ENCODE assay signal across 8 mouse cellular contexts in genomic region chr17:8388990-8389789, GRCm38 (mm10). TPM values are rescaled to one million over a fixed set of nuclear protein-coding genes. Genes with fewer than 3 reads are reported as not detected.
DNase-seq lines count a peak whose midpoint lies in the region; ATAC-seq and TF ChIP-seq lines count a peak whose summit lies in the region.

No protein-coding gene starts in this region.

- 0% methylated on average over 28 of the region's 28 CpGs for WGBS in kidney, embryonic 14.5 days
- under 1% methylated on average over 28 of the region's 28 CpGs for WGBS in bone marrow, adult 2 months
- WGBS in hindbrain, embryonic 15.5 days, result 1% methylated on average over 28 of the region's 28 CpGs
- under 1% methylated on average over 28 of the region's 28 CpGs for WGBS in neural tube, embryonic 13.5 days

- no peak overlapping the region for H3K9ac ChIP-seq in kidney, embryonic 14.5 days (ENCODE audit: low read depth, low read length)
- H3K9ac ChIP-seq in hindbrain, embryonic 15.5 days, result peak overlapping the region; percentile 14
- H3K9ac ChIP-seq in neural tube, embryonic 13.5 days, result peak overlapping the region; percentile 35

- peaks cover 38% of the 10 kb centered on the region for H3K27me3 ChIP-seq in kidney, embryonic 14.5 days (ENCODE audit: control insufficient read depth, insufficient read depth, low read length)
- peaks cover 30% of the 10 kb centered on the region for H3K27me3 ChIP-seq in hindbrain, embryonic 15.5 days
- H3K27me3 ChIP-seq in neural tube, embryonic 13.5 days, result peaks cover 52% of the 10 kb centered on the region

- no peak overlapping the region for H3K27ac ChIP-seq in kidney, embryonic 14.5 days (ENCODE audit: low read depth, low read length)
- no peak overlapping the region for H3K27ac ChIP-seq in bone marrow, adult 2 months (ENCODE audit: control insufficient read depth, insufficient read depth, low read depth, low read length, poor library complexity)
- H3K27ac ChIP-seq in hindbrain, embryonic 15.5 days (replicated peaks), result peak overlapping the region; percentile 64
- 0 out of 2 replicates have a peak overlapping the region, but pooled peaks have one; percentile 0 for H3K27ac ChIP-seq in neural tube, embryonic 13.5 days (replicated peaks)

- DNase-seq in kidney, postnatal 36 days, result no peak
- no peak for DNase-seq in adrenal gland, postnatal 10 days
- DNase-seq in frontal cortex, postnatal 10 days (ENCODE audit: low spot score in 2 of 2), result no peak
- no peak for DNase-seq in lung, postnatal 36 days

- no peak for TF ChIP-seq CTCF in bone marrow, adult 2 months (IDR thresholded peaks at IDR 0.05; ENCODE audit: control insufficient read depth, insufficient read depth, low read length)

- H3K4me1 ChIP-seq in kidney, embryonic 14.5 days (ENCODE audit: control insufficient read depth, insufficient read depth, low read length), result peaks cover 4% of the 10 kb centered on the region; the same call in 1 of the 2 replicates
- H3K4me1 ChIP-seq in bone marrow, adult 2 months (ENCODE audit: control insufficient read depth, insufficient read depth, low read length), result no peaks in the 10 kb centered on the region; the same call in 1 of the 2 replicates
- peaks cover 18% of the 10 kb centered on the region for H3K4me1 ChIP-seq in hindbrain, embryonic 15.5 days (replicated peaks)
- H3K4me1 ChIP-seq in neural tube, embryonic 13.5 days (replicated peaks), result peaks cover 18% of the 10 kb centered on the region

- peak overlapping the region; percentile 39 for H3K4me2 ChIP-seq in kidney, embryonic 14.5 days (replicated peaks; ENCODE audit: low read depth, low read length)
- peak overlapping the region; percentile 56 for H3K4me2 ChIP-seq in hindbrain, embryonic 15.5 days
- peak overlapping the region; percentile 55 for H3K4me2 ChIP-seq in neural tube, embryonic 13.5 days

- H3K4me3 ChIP-seq in kidney, embryonic 14.5 days (ENCODE audit: low read length), result peak overlapping the region; percentile 28
- peak overlapping the region; percentile 18 for H3K4me3 ChIP-seq in bone marrow, adult 2 months (replicated peaks; ENCODE audit: control insufficient read depth, low read depth, low read length)
- H3K4me3 ChIP-seq in hindbrain, embryonic 15.5 days, result peak overlapping the region; percentile 36
- H3K4me3 ChIP-seq in neural tube, embryonic 13.5 days, result peak overlapping the region; percentile 36

- H3K36me3 ChIP-seq in kidney, embryonic 14.5 days (ENCODE audit: control insufficient read depth, insufficient read depth, low read length), result no peaks in the 10 kb centered on the region
- H3K36me3 ChIP-seq in hindbrain, embryonic 15.5 days, result no peaks in the 10 kb centered on the region
- no peaks in the 10 kb centered on the region for H3K36me3 ChIP-seq in neural tube, embryonic 13.5 days

- H3K9me3 ChIP-seq in kidney, embryonic 14.5 days (ENCODE audit: control insufficient read depth, low read length), result no peaks in the 10 kb centered on the region
- no peaks in the 10 kb centered on the region for H3K9me3 ChIP-seq in hindbrain, embryonic 15.5 days
- no peaks in the 10 kb centered on the region for H3K9me3 ChIP-seq in neural tube, embryonic 13.5 days

- no peak for TF ChIP-seq POLR2A in bone marrow, adult 2 months (IDR thresholded peaks at IDR 0.05; ENCODE audit: borderline replicate concordance, control insufficient read depth, low read depth, low read length)

- ATAC-seq in kidney, embryonic 14.5 days (ENCODE audit: low FRiP score, low TSS enrichment), result no peak
- ATAC-seq in hindbrain, embryonic 15.5 days (ENCODE audit: low FRiP score, low read depth), result peak; percentile 46; the same call in 1 of the 2 replicates
- peak; percentile 57 for ATAC-seq in neural tube, embryonic 13.5 days (ENCODE audit: low read depth)

RNA-seq across cellular contexts. Expression of gene T2, which starts 33.4 kb away (rescaled TPM):
- polyA plus RNA-seq in kidney, embryonic 14.5 days (2014; fragmentation: Nextera tagmentation; extraction: Ambion mirVana), result 0.19 and 0.46 TPM in 2 replicates
- polyA plus RNA-seq in bone marrow, adult 2 months (2011; ENCODE audit: insufficient read depth, insufficient read length, low replicate concordance, missing spikeins), result not detected in 2 replicates
- polyA plus RNA-seq in hindbrain, embryonic 15.5 days (2015; fragmentation: Nextera tagmentation; extraction: Ambion mirVana), result 0.54 and 0.58 TPM in 2 replicates
- polyA plus RNA-seq in neural tube, embryonic 13.5 days (2015; fragmentation: Nextera tagmentation; extraction: Ambion mirVana), result 0.47 and 0.62 TPM in 2 replicates
- total RNA-seq in adrenal gland, postnatal 10 days (2021), result under 1 TPM in 1 of 2 experiments, not detected in 1; 0.18 TPM

RNA-seq across cellular contexts. Expression of gene T, which starts 45.0 kb away (rescaled TPM):
- 0.31 and 0.33 TPM in 2 replicates for polyA plus RNA-seq in kidney, embryonic 14.5 days (2014; fragmentation: Nextera tagmentation; extraction: Ambion mirVana)
- polyA plus RNA-seq in bone marrow, adult 2 months (2011; ENCODE audit: insufficient read depth, insufficient read length, low replicate concordance, missing spikeins), result not detected in 2 replicates
- polyA plus RNA-seq in hindbrain, embryonic 15.5 days (2015; fragmentation: Nextera tagmentation; extraction: Ambion mirVana), result 0.12 and 0.47 TPM in 2 replicates
- 0.47 and 1.4 TPM in 2 replicates for polyA plus RNA-seq in neural tube, embryonic 13.5 days (2015; fragmentation: Nextera tagmentation; extraction: Ambion mirVana)
- not detected for total RNA-seq in adrenal gland, postnatal 10 days (2021)

RNA-seq across cellular contexts. Expression of gene Prr18, which starts 51.9 kb away (rescaled TPM):
- 0.43 and 0.49 TPM in 2 replicates for polyA plus RNA-seq in kidney, embryonic 14.5 days (2014; fragmentation: Nextera tagmentation; extraction: Ambion mirVana)
- not detected in 2 replicates for polyA plus RNA-seq in bone marrow, adult 2 months (2011; ENCODE audit: insufficient read depth, insufficient read length, low replicate concordance, missing spikeins)
- 18.4 and 23.1 TPM in 2 replicates for polyA plus RNA-seq in hindbrain, embryonic 15.5 days (2015; fragmentation: Nextera tagmentation; extraction: Ambion mirVana)
- polyA plus RNA-seq in neural tube, embryonic 13.5 days (2015; fragmentation: Nextera tagmentation; extraction: Ambion mirVana), result 9.8 TPM in 2 replicates
- under 1 TPM; 0.24 to 0.45 TPM for total RNA-seq in adrenal gland, postnatal 10 days (2021)

Comparison
In these comparisons a context has a peak if more than half of its experiments do, and no peak if none do; other contexts are left out.
1. H3K27ac ChIP-seq: peak in hindbrain, embryonic 15.5 days (single experiment) and neural tube, embryonic 13.5 days (single experiment); none in kidney, embryonic 14.5 days (single experiment) and bone marrow, adult 2 months (single experiment).
2. Peak in every context shown above with its lines, with median percentiles within 50 percentile points of each other: H3K4me2 ChIP-seq and H3K4me3 ChIP-seq.